Mouse (Mus musculus) heart, postnatal 0 days (tissue): ENCODE measurements around the gene Cnnm1.

Experiments
- CTCF ChIP-seq: IDR thresholded peaks from 2 replicates; pipeline ENCODE4 v1.5.1; 2016; ENCODE audit warnings: antibody characterized with exemption, control low read depth, low read depth
- EP300 ChIP-seq: IDR thresholded peaks from 2 replicates; pipeline ENCODE4 v1.6.1; 2016; ENCODE audit warnings: antibody characterized with exemption, low read depth

DNA sequence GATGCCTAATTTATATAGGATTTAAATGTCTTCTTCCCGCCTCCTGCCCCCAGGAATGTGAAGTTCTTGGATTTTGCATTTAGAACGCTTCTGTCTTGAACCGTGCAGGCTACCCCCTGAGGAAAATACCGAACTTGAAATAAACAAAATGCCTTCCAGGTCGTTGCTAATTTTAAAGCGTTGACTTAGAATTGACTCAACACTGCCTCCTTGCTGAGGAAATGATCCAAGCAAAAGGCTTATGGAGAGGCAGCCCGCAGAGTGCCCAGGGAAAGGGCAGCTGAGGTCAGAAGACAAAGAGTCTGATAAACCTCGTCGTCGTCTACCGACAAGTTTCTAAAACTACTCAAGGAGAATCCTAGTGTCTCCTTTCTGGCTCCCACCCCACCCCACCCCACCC is 86.9 kb downstream of the Cnnm1 start:
- TF ChIP-seq CTCF (peak; percentile 67), EP300 (no peak)
